Mouse (Mus musculus) midbrain, postnatal 0 days (tissue): ENCODE measurements at regions not wholly inside any gene's neighbourhood (a gene's known extent, or its start where the extent isn't known, plus 50 kb on each side); places are given as distances from the start of the nearest gene placed in this dataset.

Source experiments
- ATAC-seq: fragments of 200-750 bp; cut with Nextera tagmentation; 2 replicates; pipeline ENCODE4 v1.8.0; 2017; ENCODE audit warnings: moderate number of reproducible peaks, mild to moderate bottlenecking, moderate TSS enrichment, moderate library complexity; ENCODE audit not compliant: low FRiP score
- DNase-seq: peaks from one replicate; pipeline ENCODE4 v3.0.0-alpha.2; 2015; ENCODE audit warnings: low spot score
- H3K27ac ChIP-seq: fragments of 300-500 bp; sonication (generic); 2 replicates; pipeline ENCODE4 v1.5.1; 2014; ENCODE audit warnings: low read depth, mild to moderate bottlenecking, low read length, mixed read lengths
- H3K27me3 ChIP-seq: fragments of 300-500 bp; sonication (generic); 2 replicates; pipeline ENCODE4 v1.6.1; 2014; ENCODE audit warnings: low read length, control low read depth, mixed read lengths; ENCODE audit not compliant: insufficient read depth
- H3K36me3 ChIP-seq: fragments of 300-500 bp; sonication (generic); 2 replicates; pipeline ENCODE4 v1.6.1; 2014; ENCODE audit warnings: low read length, control low read depth, mixed read lengths; ENCODE audit not compliant: insufficient read depth
- H3K4me1 ChIP-seq: fragments of 300-500 bp; sonication (generic); 2 replicates; pipeline ENCODE4 v1.6.1; 2014; ENCODE audit warnings: mild to moderate bottlenecking, control low read depth, antibody characterized with exemption, low read length, mixed read lengths; ENCODE audit not compliant: insufficient read depth
- H3K4me2 ChIP-seq: fragments of 300-500 bp; sonication (generic); 2 replicates; pipeline ENCODE4 v1.6.1; 2014; ENCODE audit warnings: low read depth, mild to moderate bottlenecking, low read length, mixed read lengths; ENCODE audit not compliant: poor library complexity, severe bottlenecking
- H3K4me3 ChIP-seq: fragments of 300-500 bp; sonication (generic); 2 replicates; pipeline ENCODE4 v1.5.1; 2014; ENCODE audit warnings: low read depth, mild to moderate bottlenecking, low read length, moderate library complexity
- H3K9ac ChIP-seq: fragments of 300-500 bp; sonication (generic); replicated peaks from 2 replicates; pipeline ENCODE4 v1.6.1; 2014; ENCODE audit warnings: mild to moderate bottlenecking, low read length, moderate library complexity, mixed read lengths; ENCODE audit not compliant: poor library complexity, severe bottlenecking
- H3K9me3 ChIP-seq: fragments of 300-500 bp; sonication (generic); 2 replicates; pipeline ENCODE4 v1.6.1; 2016; ENCODE audit warnings: low read length, control low read depth
- CTCF ChIP-seq: IDR thresholded peaks from 2 replicates; pipeline ENCODE4 v1.5.1; 2016; ENCODE audit warnings: antibody characterized with exemption, mild to moderate bottlenecking
- WGBS: fragments of 180-500 bp; shearing (Covaris S2); extraction: QIAGEN DNeasy Blood & Tissue Kit; methylation state at CpG from one replicate; pipeline ENCODE4 v1.1.7; 2014; 5-methylcytosine and 5-hydroxymethylcytosine counted together

- H3K36me3 ChIP-seq, result no peaks in the 10 kb centered on the region
- H3K9ac ChIP-seq, result no peak overlapping the region
- no peak for TF ChIP-seq CTCF
- no peaks in the 10 kb centered on the region for H3K27me3 ChIP-seq
- WGBS, result 94% methylated on average over 5 of the region's 5 CpGs
- no peaks in the 10 kb centered on the region for H3K4me1 ChIP-seq
- no peak overlapping the region for H3K27ac ChIP-seq
- no peak overlapping the region for H3K4me2 ChIP-seq
- no peaks in the 10 kb centered on the region for H3K9me3 ChIP-seq
- ATAC-seq (no peak), DNase-seq (no peak)
- H3K4me3 ChIP-seq, result no peak overlapping the region
Measured at GRCm38 (mm10) chr11:117046636-117047035, 68.3 kb upstream of the Sec14l1 start.

DNA sequence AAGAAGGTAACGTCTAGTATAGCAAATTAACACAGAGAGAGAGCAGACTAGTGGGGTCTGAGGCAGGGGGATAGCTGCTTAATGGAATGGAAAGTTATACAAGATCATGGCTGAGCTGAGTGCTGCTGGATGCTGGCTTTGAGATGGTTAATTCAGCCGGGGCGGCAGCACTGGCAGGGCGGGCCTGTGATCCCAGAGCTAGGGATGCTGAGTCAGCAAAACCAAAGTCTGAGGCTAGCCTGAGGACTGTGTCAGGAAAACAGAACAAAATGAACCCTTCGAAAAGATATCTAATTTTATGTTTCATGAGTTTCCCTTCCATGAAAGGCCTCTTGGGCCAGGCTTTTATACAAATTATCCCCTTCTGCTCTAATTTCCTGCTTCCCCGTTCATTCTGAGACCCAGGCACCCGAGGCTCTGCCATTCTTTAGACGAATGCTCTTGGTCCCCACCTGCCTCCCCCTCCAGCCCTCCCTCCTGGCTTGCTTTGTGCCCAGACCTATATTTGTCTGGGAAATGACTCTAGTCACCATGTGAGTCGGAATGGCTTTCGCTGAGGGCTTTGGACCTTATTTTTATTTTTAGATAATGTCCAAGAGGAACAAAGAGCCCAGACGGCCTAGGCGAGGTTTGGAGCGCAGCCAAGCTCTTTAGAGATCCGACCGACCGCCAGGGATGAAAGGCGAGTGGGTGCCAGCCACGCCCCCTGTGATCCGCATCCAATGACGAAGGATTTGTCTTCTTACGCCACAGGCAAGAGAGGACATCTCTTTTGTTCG lies 67.6 kb upstream of the Sec14l1 start:
- Histone ChIP-seq H3K36me3 (no peaks in the 10 kb centered on the region), H3K4me1 (no peaks in the 10 kb centered on the region), H3K9ac (no peak overlapping the region), H3K27ac (no peak overlapping the region), H3K9me3 (no peaks in the 10 kb centered on the region), H3K4me3 (no peak overlapping the region), H3K27me3 (no peaks in the 10 kb centered on the region), H3K4me2 (peak overlapping the region; percentile 4; the same call in 1 of the 2 replicates)
- ATAC-seq (no peak), DNase-seq (peak; percentile 82)
- 18% methylated on average over 22 of the region's 22 CpGs for WGBS
- TF ChIP-seq CTCF, result no peak

GRCm38 (mm10) chr11:117048911-117049310 lies 66.1 kb upstream of the Sec14l1 start:
- WGBS, result 83% methylated on average over 3 of the region's 3 CpGs
- no peaks in the 10 kb centered on the region for H3K27me3 ChIP-seq
- H3K27ac ChIP-seq, result no peak overlapping the region
- H3K36me3 ChIP-seq, result no peaks in the 10 kb centered on the region
- ATAC-seq, result no peak
- no peak overlapping the region for H3K4me2 ChIP-seq
- no peaks in the 10 kb centered on the region for H3K4me1 ChIP-seq
- no peak overlapping the region for H3K9ac ChIP-seq
- DNase-seq, result no peak
- TF ChIP-seq CTCF, result peak; percentile 64
- no peak overlapping the region for H3K4me3 ChIP-seq
- H3K9me3 ChIP-seq, result no peaks in the 10 kb centered on the region

DNA sequence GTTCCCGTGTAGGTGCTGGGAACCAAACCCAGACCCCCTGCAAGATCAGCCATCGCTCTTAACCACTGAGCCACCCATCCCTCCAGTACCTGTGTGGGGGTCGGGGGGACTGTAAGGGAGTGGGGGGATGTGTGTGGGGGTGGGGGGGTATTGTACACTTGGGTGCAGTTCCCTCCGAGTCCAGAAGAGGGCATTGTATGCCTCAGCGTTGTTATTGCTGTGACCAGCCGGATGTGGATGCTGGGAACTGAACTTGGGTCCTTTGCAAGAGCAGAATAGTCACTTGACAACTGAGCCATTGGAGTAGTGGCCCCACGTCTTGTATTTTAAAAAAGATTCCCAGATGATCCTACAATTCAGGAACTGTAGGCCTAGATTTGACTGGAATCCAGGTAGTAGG lies 64.2 kb upstream of the Sec14l1 start:
- no peak overlapping the region for H3K4me2 ChIP-seq
- no peaks in the 10 kb centered on the region for H3K36me3 ChIP-seq
- no peak overlapping the region for H3K4me3 ChIP-seq
- H3K4me1 ChIP-seq, result no peaks in the 10 kb centered on the region
- no peaks in the 10 kb centered on the region for H3K27me3 ChIP-seq
- H3K9me3 ChIP-seq, result no peaks in the 10 kb centered on the region
- H3K9ac ChIP-seq, result no peak overlapping the region
- no peak overlapping the region for H3K27ac ChIP-seq
- DNase-seq (no peak), ATAC-seq (no peak)
- WGBS, result 90% methylated on average over 7 of the region's 7 CpGs
- TF ChIP-seq CTCF, result peak; percentile 14; the same call in 1 of the 2 replicates

- H3K9ac ChIP-seq, result no peak overlapping the region
- TF ChIP-seq CTCF, result peak; percentile 97
- 0 out of 2 replicates have a peak, but pooled peaks cover 3% of the 10 kb centered on the region for H3K4me1 ChIP-seq
- no peak overlapping the region for H3K4me3 ChIP-seq
- no peaks in the 10 kb centered on the region for H3K36me3 ChIP-seq
- peak overlapping the region; percentile 15; the same call in 1 of the 2 replicates for H3K4me2 ChIP-seq
- DNase-seq (peak; percentile 93), ATAC-seq (peak; percentile 34; the same call in 1 of the 2 replicates)
- peak overlapping the region; percentile 63 for H3K27ac ChIP-seq
- no peaks in the 10 kb centered on the region for H3K27me3 ChIP-seq
- 9% methylated on average over 9 of the region's 9 CpGs for WGBS
- no peaks in the 10 kb centered on the region for H3K9me3 ChIP-seq
Measured at GRCm38 (mm10) chr11:117056958-117057357, 58.0 kb upstream of the Sec14l1 start.

DNA sequence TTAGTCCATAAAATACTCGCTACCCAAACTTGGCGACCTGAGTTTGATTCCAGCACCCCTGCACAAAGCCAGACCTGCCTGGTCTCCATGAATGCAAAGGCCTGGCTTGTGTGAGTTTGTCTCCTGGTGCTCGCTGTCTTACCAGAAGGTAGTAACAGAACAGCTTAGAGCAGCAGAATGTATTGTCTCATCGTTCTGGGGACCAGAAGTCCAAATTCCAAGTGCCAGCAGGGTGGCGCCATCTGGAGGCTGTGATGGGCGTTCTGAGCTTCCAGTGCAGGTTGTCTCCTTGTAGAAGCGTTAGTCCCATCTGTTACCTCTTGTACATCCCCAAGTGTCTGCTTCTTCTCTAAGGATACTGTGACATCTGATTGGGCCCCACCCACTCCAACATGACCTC lies 57.5 kb upstream of the Sec14l1 start:
- no peak overlapping the region for H3K9ac ChIP-seq
- H3K36me3 ChIP-seq, result no peaks in the 10 kb centered on the region
- 0 out of 2 replicates have a peak, but pooled peaks cover 3% of the 10 kb centered on the region for H3K4me1 ChIP-seq
- H3K27me3 ChIP-seq, result no peaks in the 10 kb centered on the region
- H3K4me3 ChIP-seq, result no peak overlapping the region
- no peaks in the 10 kb centered on the region for H3K9me3 ChIP-seq
- ATAC-seq (0 out of 2 replicates have a peak, but pooled peaks have one; percentile 33), DNase-seq (peak; percentile 85)
- WGBS, result 37% methylated on average over 7 of the region's 7 CpGs
- peak; percentile 85 for TF ChIP-seq CTCF
- H3K27ac ChIP-seq, result no peak overlapping the region
- H3K4me2 ChIP-seq, result no peak overlapping the region
